Mouse (Mus musculus) CD4-positive, CD25-positive, alpha-beta regulatory T cell, adult 9 weeks (primary cell): ENCODE data around the gene Tor1aip1. TPM values are rescaled to one million over a fixed set of nuclear protein-coding genes. Genes with fewer than 3 reads are reported as not detected.

Source experiments
- polyA plus RNA-seq: library from polyadenylated mRNA; unstranded; fragments of 100-300 nt; shearing (Covaris generic); gene quantifications from one replicate; pipeline ENCODE4 v1.2.1, GENCODE M21; 2017

Gene Tor1aip1
- 98.6 TPM for polyA plus RNA-seq

GRCm38 (mm10) chr1:156035930-156036737, at the start of gene Tor1aip1:
TSS of gene Tor1aip1 (minus strand) at chr1:156036480.

GRCm38 (mm10) chr1:156035269-156035929, 881 bp downstream of the Tor1aip1 start, which contains the start of gene Tor1aip2:
TSS of gene Tor1aip2 (plus strand) at chr1:156035403.

GRCm38 (mm10) chr1:155973068-155973718, 63.1 kb downstream of the Tor1aip1 start, which contains the start of gene Cep350:
TSS of gene Cep350 (minus strand) at chr1:155973255.

Other genes starting within 250 kb of the Tor1aip1 start
- gene Qsox1, start 223.6 kb downstream of the Tor1aip1 start, polyA plus RNA-seq, result 65.0 TPM
- gene Cep350, start 63.2 kb downstream of the Tor1aip1 start, polyA plus RNA-seq, result 13.7 TPM
- 66.5 TPM for gene Tor1aip2, start 1.1 kb downstream of the Tor1aip1 start, polyA plus RNA-seq
- gene Fam163a, start 168.5 kb upstream of the Tor1aip1 start, polyA plus RNA-seq, result not detected